19 mouse cellular contexts compared by ENCODE assay signal in genomic region chr6:76825953-76826352, GRCm38 (mm10).
"Had no signal": no experiment of that assay in that cellular context is flagged by ENCODE, and none has a peak within 500 bp of the region (broad histone marks: within the 10 kb centered on the region; RNA-seq: fewer than 3 reads in every experiment).

No protein-coding gene starts in this region.

- H3K9me3 ChIP-seq: midbrain, embryonic 10.5 days; midbrain, embryonic 12.5 days; neural tube, embryonic 13.5 days; neural tube, embryonic 15.5 days had no signal

- H3K27ac ChIP-seq: midbrain, embryonic 10.5 days; midbrain, embryonic 12.5 days; neural tube, embryonic 13.5 days; neural tube, embryonic 15.5 days had no signal

- H3K9ac ChIP-seq: lung, embryonic 14.5 days; midbrain, embryonic 12.5 days; neural tube, embryonic 13.5 days; neural tube, embryonic 15.5 days had no signal

- H3K4me3 ChIP-seq: midbrain, embryonic 10.5 days; midbrain, embryonic 12.5 days; myocyte; neural tube, embryonic 13.5 days; neural tube, embryonic 15.5 days had no signal

- H3K4me1 ChIP-seq: midbrain, embryonic 10.5 days; midbrain, embryonic 12.5 days; neural tube, embryonic 13.5 days; neural tube, embryonic 15.5 days had no signal

- H3K4me2 ChIP-seq: lung, embryonic 14.5 days; midbrain, embryonic 12.5 days; neural tube, embryonic 13.5 days; neural tube, embryonic 15.5 days had no signal

- ATAC-seq: midbrain, embryonic 16.5 days had no signal

- H3K36me3 ChIP-seq: midbrain, embryonic 10.5 days; midbrain, embryonic 12.5 days; neural tube, embryonic 13.5 days; neural tube, embryonic 15.5 days had no signal

- DNase-seq: lung, adult 18-20 months; lung, embryonic 14.5 days; lung, postnatal 10 days; lung, postnatal 4 days; midbrain, embryonic 14.5 days; retina, postnatal 1 day; right cerebral cortex, adult 18-20 months; right cerebral cortex, postnatal 25 days; right cerebral cortex, postnatal 4 days; spleen, adult 18-20 months; thymus, adult 18-20 months; thymus, postnatal 14 days; thymus, postnatal 36 days had no signal

- H3K27me3 ChIP-seq: midbrain, embryonic 12.5 days; neural tube, embryonic 13.5 days; neural tube, embryonic 15.5 days had no signal
